Mouse (Mus musculus): ENCODE measurements around the gene Duox1. TPM values are rescaled to one million over a fixed set of nuclear protein-coding genes. Genes with fewer than 3 reads are reported as not detected.

The Duox1 gene
- polyA plus RNA-seq, 1 experiment, result not detected

DNA sequence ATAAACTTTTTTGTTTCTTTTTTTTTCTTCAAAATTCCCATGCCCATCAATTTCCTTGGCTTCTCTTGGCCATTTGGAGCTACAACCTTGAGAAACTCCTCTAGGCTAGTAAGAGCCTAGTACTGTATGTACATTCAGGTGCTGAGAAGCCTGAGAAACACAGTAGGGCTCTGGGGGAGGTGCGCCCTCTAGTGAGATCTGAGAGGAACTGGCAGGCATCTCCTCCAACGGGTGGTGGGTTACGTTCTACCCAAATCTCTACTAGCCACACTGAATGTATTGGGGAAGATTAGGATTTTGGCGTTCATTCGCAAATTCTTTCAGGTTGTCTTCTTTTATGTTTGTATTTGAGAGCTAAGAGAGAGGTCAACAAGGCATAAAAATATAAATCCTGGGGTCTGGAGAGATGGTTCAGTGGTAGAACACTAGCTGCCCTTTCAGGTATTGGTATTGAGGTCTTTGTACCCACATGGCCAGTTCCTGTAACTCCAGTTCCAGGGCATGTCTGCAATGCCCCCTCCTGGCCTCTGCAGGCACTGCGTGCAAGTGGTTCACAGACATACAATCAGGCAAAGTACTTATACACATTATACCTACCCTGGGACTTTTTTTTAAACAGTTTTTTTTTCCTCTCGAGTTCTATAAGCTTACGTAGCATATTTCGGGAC is 12.8 kb upstream of the Duox1 start:
- no peak for TF ChIP-seq GATA1 (IDR thresholded peaks at IDR 0.05; ENCODE audit: low read length)

DNA sequence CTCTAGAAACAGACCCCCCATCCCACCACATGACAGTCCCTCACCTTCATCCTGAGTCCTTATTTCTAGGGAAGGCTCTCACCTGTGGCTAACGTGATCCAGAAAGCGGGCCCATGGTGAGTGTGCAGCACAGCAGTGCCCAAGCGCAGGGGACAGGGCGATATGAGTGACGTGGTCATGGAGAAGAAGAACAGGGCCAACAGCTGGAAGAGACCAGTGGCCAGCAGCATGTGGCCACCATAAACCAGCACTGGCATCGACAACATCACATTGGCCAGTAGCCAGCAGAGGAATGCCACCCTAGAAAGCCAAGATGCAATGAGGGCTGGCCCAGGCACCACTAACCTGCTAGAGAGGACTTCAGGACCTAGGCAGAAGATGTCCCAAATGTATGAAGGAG is 10.9 kb upstream of the Duox1 start:
- TF ChIP-seq GATA1 (IDR thresholded peaks at IDR 0.05; ENCODE audit: low read length), result no peak

DNA sequence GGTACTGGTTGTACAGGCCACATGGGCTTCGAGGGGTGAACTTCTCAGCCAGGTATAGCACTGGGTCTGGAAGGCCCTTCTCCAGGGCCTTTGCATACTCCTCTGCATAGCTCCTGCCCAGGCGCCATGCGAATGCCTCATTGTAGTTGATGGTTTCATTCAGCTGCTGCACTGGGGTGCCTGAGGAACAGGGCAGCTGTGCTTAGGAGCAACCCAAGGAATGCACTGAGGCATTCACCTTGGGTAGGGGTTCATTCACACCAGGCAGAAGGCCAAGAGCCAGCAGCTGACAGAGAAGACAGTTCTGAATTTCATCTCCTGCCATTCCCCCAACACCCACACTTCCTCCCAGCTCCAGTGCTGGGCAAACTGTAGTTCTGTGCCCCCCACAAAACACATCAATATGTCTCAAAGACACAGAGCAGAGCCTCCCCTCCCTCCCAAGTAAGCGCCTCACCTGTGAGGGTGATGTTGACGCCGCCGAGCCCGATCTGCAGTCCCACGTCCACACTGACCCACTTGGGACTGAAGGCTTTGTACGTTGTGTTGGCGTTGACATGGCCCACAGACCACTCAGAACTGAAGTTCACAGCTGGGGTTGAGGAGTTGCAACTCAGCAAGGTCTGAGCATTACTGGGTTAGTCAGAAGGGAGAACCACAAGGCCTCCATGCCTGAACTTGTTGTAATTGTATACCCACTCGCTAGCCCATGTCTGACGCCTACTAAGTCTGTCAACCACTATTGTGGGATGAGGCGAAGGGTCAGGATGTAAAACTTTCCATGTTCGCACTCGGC is 10.2 kb upstream of the Duox1 start:
- TF ChIP-seq GATA1 (IDR thresholded peaks at IDR 0.05; ENCODE audit: low read length), result no peak

DNA sequence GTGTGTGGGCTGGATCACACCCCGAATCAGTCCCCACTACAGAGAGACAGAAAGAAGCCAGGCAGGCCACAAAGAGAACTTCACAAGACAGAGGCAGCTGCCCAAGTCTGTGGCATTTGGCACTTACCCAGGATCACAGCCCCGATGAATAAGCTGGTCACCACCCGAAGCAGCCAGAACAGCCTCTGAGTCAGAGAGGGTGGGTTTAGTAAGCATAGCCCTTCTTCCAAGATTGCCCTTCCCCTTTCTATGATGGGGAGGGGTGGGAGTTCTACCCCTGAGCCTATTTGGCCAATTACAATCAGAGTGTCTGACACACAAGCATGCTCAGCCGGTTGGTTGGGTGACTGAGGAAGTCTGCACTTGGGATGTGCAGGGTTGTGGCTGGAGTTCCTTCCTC is 9.3 kb upstream of the Duox1 start:
- TF ChIP-seq GATA1 (IDR thresholded peaks at IDR 0.05; ENCODE audit: low read length), result no peak

DNA sequence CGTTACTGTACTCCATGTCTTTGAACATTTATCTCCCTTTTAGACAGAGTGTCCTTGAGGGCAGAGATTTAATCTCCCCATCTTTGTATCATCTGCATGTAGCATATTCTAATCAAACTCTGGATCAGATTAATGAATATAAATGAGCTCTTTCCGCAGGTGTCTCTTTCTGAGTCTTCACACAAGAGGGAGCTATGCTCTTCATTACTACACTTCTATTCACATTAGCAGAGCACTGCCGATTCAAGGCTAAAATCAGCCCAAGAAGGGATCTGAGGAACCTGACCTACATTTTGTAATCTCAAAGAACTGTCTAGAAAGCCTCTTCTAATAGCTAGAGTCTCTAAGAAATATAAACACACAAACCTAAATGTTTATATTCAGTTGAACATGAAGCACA is 5.8 kb upstream of the Duox1 start:
- no peak for TF ChIP-seq GATA1 (IDR thresholded peaks at IDR 0.05; ENCODE audit: low read length)

DNA sequence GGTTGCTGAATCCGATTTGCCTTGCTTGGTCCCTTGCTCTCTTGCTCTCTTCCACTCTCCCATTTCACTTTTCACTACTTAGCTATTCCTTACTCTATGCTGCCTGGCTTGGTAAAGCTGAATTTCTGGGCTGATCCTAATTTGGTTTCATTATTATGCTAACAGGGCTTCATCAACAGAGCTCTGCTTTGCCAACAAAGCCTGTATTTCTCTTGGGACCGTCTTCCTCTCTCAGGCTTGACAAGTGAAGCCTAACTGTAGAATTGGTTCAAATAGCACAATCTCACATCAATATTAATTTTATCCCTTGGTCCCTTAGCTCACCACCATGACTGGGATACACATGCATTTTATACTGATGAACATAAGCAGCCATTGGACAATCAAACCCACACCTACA is 3.9 kb upstream of the Duox1 start:
- no peak for TF ChIP-seq GATA1 (IDR thresholded peaks at IDR 0.05; ENCODE audit: low read length)

DNA sequence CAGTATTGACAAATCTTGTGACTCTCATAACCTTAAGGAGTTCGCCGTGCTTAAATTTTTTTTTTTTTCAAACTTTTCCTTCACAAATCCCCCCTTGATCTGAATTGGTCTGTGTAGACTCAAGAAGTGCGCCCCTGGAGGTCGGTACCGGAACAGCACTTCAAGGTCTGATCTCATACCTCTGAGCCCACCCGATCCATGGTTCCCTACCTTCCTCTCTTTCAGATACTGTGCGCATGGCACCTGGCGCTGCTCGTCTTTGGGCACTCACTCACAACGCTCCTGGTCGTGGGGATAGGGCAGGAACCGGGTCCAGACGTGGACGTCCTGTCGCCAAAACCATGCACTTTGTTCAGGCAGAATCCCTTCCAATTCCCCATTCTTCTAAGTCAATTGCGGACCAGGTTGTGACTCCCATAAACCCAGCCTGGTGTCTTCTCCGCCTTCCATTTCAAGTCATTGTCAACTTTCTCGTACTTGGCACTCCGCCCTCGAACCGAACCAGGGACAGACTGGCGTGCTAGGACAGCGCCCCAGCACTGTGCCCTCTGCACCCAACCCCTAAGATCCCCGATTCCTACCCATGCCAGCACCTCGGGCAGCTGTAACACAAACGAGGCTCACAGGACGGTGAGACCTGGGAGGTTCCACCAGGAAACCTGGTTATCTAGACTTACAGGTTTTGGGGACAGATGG is 2.6 kb upstream of the Duox1 start:
- TF ChIP-seq GATA1 (IDR thresholded peaks at IDR 0.05; ENCODE audit: low read length), result no peak

DNA sequence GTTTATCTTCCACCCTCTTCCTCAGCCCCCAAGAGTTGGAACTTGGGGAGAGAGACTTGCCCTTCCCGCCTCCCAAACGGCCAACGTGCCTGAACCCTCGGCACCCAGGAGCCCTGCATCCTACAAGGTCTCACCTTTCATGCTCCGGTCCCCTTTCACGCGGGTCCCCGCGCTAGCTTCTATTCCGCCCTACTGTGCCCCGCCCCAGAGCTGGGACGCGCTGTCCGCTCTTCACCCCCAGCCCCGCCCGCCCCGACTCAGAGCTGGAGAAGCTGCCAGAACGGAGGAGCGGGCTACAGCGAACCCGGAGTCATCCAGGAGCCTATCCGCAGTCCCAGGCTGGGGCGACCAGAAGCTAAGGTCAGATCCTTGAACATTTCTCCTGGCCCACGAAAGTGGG is 1.9 kb upstream of the Duox1 start, which contains the start of gene Duoxa1:
Gene Duoxa1, minus strand, starts transcription at position 195 of the 400 bp plus-strand sequence.
- no peak for TF ChIP-seq GATA1 (IDR thresholded peaks at IDR 0.05; ENCODE audit: low read length)

DNA sequence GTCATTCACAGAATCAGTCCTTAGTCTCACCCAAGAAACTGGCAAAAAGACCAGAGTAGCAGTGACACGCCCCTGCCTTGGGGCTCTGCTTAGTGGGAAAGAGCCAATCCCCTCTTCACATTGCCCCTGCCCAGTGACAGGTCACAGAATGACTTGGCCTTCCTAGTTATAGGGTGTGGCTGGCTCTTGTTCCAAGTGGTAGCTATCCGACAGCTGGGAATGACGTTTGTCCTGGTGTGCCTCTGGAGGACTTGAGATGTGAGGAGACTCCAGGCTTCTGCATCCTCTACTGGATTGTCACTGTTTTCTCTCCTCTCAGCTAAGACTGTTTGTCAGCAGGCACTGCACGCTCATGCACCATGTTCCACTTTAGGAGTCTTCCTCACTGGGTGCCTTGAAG is 1.9 kb downstream of the Duox1 start:
- TF ChIP-seq GATA1 (IDR thresholded peaks at IDR 0.05; ENCODE audit: low read length), result no peak

DNA sequence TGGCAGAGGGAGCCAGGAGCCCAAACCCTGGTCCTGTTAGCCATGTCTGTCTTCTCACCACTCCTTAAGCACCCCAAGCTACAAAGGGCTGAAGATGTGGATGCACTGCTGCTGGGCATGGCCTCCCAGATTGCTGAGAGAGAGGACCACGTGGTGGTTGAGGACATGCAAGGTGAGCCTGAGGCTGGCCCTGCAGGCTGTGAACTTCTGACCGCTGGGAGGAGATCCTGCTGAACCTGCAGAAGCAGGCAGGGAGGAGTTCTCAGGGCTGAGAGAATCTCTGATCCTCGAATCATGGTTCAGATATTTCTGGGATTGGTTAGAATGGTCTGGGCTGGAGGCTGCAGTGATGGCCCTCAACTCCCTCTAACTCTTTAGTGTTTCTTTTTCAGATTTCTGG is 8.5 kb downstream of the Duox1 start:
- no peak for TF ChIP-seq GATA1 (IDR thresholded peaks at IDR 0.05; ENCODE audit: low read length)

DNA sequence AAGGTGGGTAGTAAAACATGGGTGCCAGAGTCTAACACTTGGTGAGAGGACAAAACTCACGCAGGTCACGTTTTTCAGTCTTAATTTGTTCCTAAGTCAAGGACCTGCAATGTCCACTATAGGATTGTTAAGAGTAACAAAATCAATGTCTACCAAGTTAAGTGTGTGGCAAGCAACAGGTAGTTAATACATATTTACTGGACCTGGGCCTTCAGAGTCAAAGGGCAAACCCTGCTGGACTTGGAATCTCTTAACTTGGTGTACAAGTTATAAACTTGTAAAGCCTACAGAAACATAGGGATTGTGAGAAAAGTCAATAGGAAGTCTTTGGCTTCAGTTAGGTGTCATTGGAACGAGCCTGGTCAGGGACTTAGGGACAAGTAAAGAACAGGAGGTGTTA is 9.1 kb downstream of the Duox1 start:
- TF ChIP-seq GATA1 (IDR thresholded peaks at IDR 0.05; ENCODE audit: low read length), result no peak

DNA sequence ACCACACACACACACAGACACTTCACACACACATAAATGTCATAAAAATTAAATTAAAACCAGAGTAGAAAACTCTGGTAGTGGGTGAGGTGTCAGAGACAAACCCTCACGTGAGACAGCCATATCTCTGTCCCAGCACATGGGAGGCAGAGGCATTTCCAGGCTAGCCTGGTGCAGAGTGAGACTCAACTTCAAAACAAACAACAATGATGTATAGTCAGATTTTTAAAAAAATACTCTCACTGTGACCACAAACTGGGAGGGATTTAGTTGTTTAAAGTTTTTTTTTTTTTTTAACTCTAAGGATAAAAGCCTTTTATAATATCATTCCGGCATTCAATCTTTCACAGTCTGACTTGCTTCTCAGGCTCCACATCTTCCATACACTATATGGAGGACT is 9.9 kb downstream of the Duox1 start:
- no peak for TF ChIP-seq GATA1 (IDR thresholded peaks at IDR 0.05; ENCODE audit: low read length)

DNA sequence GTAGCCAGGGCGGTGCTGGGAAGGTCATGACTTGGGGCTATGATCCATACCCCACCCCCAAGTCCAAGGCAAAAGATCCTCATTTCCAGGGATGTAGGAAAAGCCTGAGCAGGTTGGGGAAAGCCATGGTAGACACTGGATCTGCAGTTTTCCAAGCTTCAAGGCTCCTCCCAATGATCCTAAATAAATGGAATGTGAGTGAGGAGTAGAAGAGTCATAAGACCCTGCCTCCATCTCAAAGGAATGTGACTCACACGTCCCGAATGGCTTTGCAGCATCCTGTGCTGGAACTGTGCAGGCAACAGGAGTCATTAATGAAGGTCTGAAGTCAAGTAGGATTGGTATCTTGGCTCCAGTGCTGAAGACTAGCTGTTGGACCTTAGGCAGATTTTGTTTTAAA is 12.5 kb downstream of the Duox1 start:
- TF ChIP-seq GATA1 (IDR thresholded peaks at IDR 0.05; ENCODE audit: low read length), result no peak

DNA sequence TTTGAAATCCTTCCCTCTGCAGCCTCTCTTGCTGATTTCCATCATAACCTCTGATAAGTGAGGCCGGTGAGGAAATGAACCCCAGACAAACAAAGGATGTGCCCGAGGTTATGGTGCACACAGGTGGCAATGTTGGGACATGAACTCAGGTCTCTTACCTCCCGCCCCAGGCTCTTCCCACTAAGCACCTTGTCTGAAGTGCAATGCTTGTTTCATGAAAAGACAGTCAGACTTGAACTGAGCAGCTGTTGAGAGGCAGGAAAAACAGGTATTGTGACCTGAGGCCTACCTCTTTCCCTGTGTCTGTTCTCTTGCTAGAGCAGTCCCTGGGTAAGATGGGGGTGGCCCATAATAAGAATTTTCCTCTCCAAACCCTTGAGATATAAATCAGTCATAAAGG is 16.8 kb downstream of the Duox1 start:
- no peak for TF ChIP-seq GATA1 (IDR thresholded peaks at IDR 0.05; ENCODE audit: low read length)

DNA sequence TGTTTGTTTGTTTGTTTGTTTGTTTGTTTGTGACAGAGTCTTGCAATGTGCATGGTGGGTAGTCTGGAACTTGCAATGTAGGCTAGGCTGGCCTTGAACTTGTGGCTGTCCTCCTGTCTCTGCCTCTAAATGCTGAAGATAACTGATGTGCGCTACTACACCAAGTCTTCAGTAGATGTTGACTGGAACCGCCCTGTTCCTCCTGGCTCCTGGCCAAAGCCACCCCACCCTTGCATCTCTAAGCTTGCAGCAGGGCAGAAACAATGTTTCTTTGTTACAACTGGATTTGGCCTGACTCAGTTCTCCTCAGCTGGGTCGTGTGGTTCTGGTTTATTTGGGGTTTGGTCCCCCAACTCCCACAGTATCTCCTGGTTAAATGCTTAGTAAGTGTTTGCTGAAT is 18.7 kb downstream of the Duox1 start:
- no peak for TF ChIP-seq GATA1 (IDR thresholded peaks at IDR 0.05; ENCODE audit: low read length)

DNA sequence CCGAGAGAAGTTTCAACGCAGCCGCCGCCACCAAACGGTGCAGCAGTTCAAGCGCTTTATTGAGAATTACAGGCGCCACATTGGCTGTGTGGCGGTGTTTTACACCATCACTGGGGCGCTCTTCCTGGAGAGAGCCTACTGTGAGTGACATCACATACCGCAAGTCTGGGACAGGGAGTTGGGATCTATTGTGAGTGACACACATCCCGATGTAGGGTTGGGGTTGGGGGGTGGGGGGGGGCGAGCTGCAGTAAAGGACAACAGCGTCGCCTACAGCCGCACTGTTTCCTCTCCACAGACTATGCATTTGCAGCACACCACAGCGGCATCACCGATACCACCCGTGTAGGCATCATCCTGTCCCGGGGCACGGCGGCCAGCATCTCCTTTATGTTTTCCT is 21.8 kb downstream of the Duox1 start:
- no peak for TF ChIP-seq GATA1 (IDR thresholded peaks at IDR 0.05; ENCODE audit: low read length)

Data from G1E-ER4 (cell line).